Mouse (Mus musculus): ENCODE results near the gene Zfp780b.
"Not testable (repeated sequence)": the region's sequence is repeated elsewhere in the genome, so short reads cannot be mapped to it uniquely, and the experiment has no call there.

Gene Zfp780b

DNA sequence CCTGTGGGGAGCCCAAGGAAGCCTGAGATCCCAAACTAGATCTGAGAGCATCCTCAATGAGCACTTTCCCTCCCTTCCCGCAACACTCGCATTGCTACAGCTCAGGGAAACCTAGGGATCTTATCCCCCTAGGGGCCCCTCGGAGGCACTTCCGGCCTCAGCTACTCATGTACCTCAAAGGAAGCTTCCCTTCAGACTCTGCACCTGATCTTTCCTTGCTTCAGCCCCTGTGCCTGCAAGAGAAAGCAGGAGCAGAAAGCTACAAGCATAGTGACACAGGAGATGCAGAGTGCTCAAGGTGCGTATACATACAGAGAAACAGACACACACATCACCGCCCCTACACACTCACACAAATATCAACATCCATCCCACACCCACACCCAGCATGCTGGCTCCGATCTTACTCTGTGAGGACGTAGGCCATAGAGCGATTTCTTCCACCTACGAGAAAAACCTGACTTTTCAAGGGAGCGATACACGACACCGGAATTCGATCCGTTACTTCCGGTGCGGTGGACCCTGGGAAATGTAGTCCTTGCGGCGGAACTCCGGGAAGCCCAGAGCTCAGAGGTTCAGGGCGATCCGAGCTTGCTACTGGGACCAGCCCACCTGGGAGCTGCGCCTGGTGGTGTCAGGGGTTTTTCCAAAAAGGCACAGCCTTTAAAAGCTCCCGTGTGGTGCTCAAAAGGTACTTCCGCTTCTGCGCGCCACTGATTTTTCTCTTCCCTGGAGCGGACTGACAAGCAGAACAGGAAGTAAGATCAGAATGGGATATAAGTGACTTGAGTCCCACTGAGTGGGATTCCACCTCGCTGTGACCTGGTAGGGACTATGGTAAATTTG lies at the start of gene Zfp780b:
TSS of gene Zfp780b (minus strand) at position 489 of the 846 bp plus-strand sequence.
- DNase-seq = peak; percentile 77 to 90

- DNase-seq = no peak
Observed at GRCm38 (mm10) chr7:28014445-28014810, 35.5 kb upstream of the Zfp780b start.

DNA sequence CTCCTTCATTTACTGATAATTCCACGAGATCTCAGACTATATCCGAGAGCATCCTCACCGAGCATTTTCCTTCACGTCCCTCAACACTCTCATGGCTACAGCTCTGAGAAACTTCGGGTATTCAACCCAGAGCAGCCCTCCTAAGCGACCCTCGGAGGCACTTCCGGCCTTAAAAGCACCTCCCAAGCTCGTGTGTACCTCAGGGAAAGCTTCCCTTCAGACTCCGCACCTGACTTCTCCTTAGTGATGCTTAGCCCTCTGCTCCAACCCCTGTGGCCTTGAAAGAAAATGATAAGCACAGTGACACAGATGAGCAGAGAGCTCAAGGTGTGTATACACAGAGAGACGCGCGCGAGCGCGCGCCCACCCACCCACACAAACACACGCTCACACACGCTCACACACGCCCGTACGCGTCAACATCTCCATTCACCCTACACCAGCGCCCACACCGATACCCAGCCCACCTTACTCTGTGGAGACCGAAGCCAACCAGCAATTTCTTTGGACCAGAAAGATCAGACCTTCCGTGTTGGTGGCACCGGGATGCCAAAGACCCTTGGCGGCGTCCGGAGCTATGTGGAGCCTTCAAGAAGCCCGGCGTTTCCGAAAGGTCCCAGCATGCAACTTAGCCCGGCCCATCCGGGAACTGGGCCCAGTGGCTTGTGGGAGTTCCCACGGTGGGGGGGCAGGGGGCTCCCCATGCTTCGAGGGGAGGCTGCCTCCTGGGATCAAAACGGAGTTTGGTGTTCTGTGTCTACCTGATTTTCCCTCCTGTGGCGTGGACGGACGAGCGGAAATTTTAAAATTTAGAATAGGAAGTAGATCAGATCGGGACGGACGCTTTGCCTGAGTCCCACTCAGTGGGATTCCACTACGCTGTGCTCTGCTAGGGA lies 34.8 kb upstream of the Zfp780b start, which contains the start of gene Zfp850:
TSS of gene Zfp850 (minus strand) at position 567 of the 896 bp plus-strand sequence.
- peak; percentile 73 to 87 for DNase-seq

DNA sequence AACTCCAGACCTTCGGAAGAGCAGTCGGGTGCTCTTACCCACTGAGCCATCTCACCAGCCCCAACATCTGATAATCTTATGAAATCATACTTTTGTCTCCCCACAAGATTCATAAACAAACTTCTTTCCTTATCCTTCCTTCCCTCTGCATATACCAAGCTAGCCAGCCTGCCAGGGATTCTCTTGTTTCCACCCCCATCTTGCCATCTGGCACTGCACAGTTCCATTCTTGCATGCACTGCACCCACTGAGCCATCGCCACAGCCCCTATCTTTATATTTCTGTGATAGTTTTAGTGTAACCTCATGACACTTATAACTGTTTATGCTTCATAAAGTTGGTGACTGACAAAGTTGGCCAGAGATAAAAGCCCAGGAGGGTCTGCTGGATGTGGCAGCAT lies 31.3 kb upstream of the Zfp780b start:
- DNase-seq = no peak

- no peak for DNase-seq
Observed at GRCm38 (mm10) chr7:27982197-27982596, 3.2 kb upstream of the Zfp780b start.

DNA sequence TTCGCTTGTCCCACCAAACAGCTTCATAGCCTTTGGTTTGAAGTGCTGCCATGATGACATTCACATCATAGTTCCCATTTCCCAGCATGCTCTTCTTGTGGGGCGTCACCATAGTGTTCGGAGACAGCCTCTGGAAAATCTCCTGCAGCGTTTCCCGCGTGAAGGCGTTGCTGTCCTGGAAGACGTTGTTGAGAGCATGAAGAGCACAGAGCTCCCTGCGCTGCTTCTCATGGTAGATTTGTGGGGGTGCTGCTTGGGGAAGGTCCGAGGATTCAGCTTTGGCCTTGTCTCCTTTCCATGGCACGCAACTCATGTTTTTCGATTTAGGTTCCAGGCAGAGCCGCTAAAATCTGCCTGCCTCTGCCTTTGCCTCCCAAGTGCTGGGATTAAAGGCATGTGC lies 29.5 kb downstream of the Zfp780b start:
- not testable (repeated sequence) for DNase-seq

- DNase-seq = peak; percentile 13 to 57
Observed at GRCm38 (mm10) chr7:27941869-27942268, 37.1 kb downstream of the Zfp780b start.

- not testable (repeated sequence) for DNase-seq
Observed at GRCm38 (mm10) chr7:27933800-27934158, 45.2 kb downstream of the Zfp780b start.

DNA sequence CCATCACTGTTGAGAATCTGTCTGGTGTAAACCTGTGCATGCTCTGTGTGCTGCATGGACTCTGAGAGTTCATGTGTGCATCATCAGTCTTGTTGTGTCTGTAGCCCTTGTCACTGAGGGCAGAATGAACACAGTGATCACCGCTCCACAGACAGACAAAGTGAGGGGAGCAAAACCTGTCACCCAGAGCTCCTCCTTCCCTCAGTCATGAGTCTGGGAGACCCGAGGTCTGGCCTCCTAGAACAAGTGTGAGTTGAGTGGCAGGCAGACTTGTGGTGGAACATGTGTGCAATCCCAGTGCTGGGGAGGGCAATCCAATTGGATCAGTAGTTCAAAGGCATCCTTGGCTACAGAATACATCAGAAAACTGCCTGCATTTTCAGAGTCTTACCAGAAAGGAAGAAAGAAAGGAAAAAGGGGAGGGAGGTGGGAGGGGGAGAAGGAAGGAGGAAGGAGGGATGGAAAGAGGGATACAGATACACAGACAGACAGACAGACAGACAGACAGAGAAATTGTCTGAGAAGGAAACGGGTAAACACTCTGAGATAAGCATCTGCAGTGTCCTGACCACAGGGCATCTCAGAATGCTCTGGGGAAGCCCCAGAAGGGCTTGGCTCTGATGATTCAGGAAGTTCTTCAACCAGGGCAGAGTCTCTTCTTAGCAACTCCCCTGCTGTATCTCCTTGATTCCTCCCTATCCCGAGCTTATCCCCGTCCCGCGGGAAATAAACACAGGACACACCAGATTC lies 45.7 kb downstream of the Zfp780b start:
- DNase-seq = no peak

GRCm38 (mm10) chr7:27928818-27929695 lies 49.9 kb downstream of the Zfp780b start, which contains the start of gene Zfp974:
Gene Zfp974 (minus strand): TSS chr7:27929460.
- peak; percentile 54 to 80 for DNase-seq

DNA sequence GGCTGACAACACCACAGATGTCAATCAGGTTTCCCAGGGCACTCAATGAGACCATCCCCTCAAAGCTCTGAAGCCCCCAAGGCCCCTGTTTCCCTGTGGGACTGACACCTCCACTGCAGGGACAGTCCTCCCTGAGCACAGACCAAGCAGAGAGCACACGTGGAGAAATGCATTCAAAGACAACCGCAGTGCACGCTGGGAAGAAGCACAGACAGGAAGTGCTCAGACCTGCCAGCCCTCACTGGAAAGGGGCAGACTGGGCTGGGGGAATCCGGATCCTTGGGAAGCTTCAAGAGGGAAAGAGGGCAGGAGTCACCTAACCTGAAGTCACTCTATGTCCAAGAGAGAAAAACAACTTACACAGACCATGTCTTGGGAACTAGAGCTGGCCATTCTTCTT lies 51.9 kb downstream of the Zfp780b start:
- DNase-seq = not testable (repeated sequence)

DNA sequence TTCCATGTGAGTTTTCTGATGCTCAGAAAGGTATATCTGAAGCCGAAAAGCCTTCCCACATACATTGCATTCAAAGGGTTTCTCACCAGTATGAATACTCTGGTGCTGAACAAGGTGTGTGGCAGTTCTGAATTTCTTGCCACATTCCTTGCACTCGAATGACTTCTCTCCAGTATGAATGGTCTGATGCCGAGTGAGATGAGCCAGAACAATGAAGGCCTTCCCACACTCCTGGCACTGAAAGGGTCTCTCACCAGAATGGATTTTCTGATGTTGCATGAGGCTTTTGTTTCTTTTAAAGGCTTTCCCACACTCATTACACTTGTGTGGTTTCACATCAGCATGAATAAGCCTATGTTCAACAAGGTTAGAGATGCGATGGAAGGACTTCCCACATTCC lies 68.0 kb downstream of the Zfp780b start:
- not testable (repeated sequence) for DNase-seq

Measured in kidney, postnatal 36 days (tissue).